Mouse (Mus musculus): Measurements from ENCODE around the gene Olfr1378. TPM values are rescaled to one million over a fixed set of nuclear protein-coding genes. Genes with fewer than 3 reads are reported as not detected.

Gene Olfr1378
- total RNA-seq, 2 experiments from 2014 or later = not detected

Other genes starting within 250 kb of the Olfr1378 start
- 0.66 and 1.0 TPM in 2 replicates for gene Zfp354c, start 138.8 kb upstream of the Olfr1378 start, total RNA-seq (2015)
- 0.50 and 1.1 TPM in 2 replicates for gene Zfp354c, start 138.8 kb upstream of the Olfr1378 start, total RNA-seq (2017)
- 0.10 TPM in 1 of 2 replicates, not detected in the other for gene Zfp879, start 125.0 kb upstream of the Olfr1378 start, total RNA-seq (2015)
- 0.17 TPM in 1 of 2 replicates, not detected in the other for gene Zfp879, start 125.0 kb upstream of the Olfr1378 start, total RNA-seq (2017)
- gene Grm6, start 115.8 kb upstream of the Olfr1378 start, total RNA-seq (2015) = not detected in 2 replicates
- gene Grm6, start 115.8 kb upstream of the Olfr1378 start, total RNA-seq (2017) = not detected in 2 replicates
- gene Zfp454, start 78.9 kb upstream of the Olfr1378 start, total RNA-seq (2015) = not detected in 2 replicates
- not detected in 2 replicates for gene Zfp454, start 78.9 kb upstream of the Olfr1378 start, total RNA-seq (2017)
- 1.8 and 3.8 TPM in 2 replicates for gene Zfp2, start 50.4 kb upstream of the Olfr1378 start, total RNA-seq (2015)
- 0.68 and 0.96 TPM in 2 replicates for gene Zfp2, start 50.4 kb upstream of the Olfr1378 start, total RNA-seq (2017)
- 0.10 TPM in 1 of 2 replicates, not detected in the other for gene Zfp354b, start 34.9 kb upstream of the Olfr1378 start, total RNA-seq (2015)
- gene Zfp354b, start 34.9 kb upstream of the Olfr1378 start, total RNA-seq (2017) = 0.27 TPM in 1 of 2 replicates, not detected in the other
- gene 4933414I15Rik, start 22.8 kb upstream of the Olfr1378 start, total RNA-seq (2015) = not detected in 2 replicates
- gene 4933414I15Rik, start 22.8 kb upstream of the Olfr1378 start, total RNA-seq (2017) = not detected in 2 replicates
- gene Prop1, start 12.8 kb upstream of the Olfr1378 start, total RNA-seq (2015) = not detected in 2 replicates
- gene Prop1, start 12.8 kb upstream of the Olfr1378 start, total RNA-seq (2017) = not detected in 2 replicates
- gene Olfr1377, start 15.4 kb downstream of the Olfr1378 start, total RNA-seq (2015) = not detected in 2 replicates
- gene Olfr1377, start 15.4 kb downstream of the Olfr1378 start, total RNA-seq (2017) = not detected in 2 replicates
- gene Olfr51, start 37.1 kb downstream of the Olfr1378 start, total RNA-seq (2015) = not detected in 2 replicates
- not detected in 2 replicates for gene Olfr51, start 37.1 kb downstream of the Olfr1378 start, total RNA-seq (2017)
- gene Olfr54, start 47.7 kb downstream of the Olfr1378 start, total RNA-seq (2015) = not detected in 2 replicates
- gene Olfr54, start 47.7 kb downstream of the Olfr1378 start, total RNA-seq (2017) = not detected in 2 replicates
- gene Olfr1375, start 81.6 kb downstream of the Olfr1378 start, total RNA-seq (2015) = not detected in 2 replicates
- gene Olfr1375, start 81.6 kb downstream of the Olfr1378 start, total RNA-seq (2017) = not detected in 2 replicates
- not detected in 2 replicates for gene Zfp354a, start 92.7 kb downstream of the Olfr1378 start, total RNA-seq (2015)
- gene Zfp354a, start 92.7 kb downstream of the Olfr1378 start, total RNA-seq (2017) = not detected in 2 replicates